ENCODE assay signal across 19 mouse cellular contexts in genomic region chr11:79067172-79067571, GRCm38 (mm10).
DNase-seq lines count a peak whose midpoint lies in the region; ATAC-seq and TF ChIP-seq lines count a peak whose summit lies in the region.
"Had no signal": no experiment of that assay in that cellular context is flagged by ENCODE, and none has a peak within 500 bp of the region (broad histone marks: within the 10 kb centered on the region; RNA-seq: fewer than 3 reads in every experiment).

No protein-coding gene starts in this region.

- H3K4me1 ChIP-seq in heart, embryonic 10.5 days = peaks cover 84% of the 10 kb centered on the region
- peaks cover 31% of the 10 kb centered on the region for H3K4me1 ChIP-seq in lung, embryonic 16.5 days (replicated peaks; ENCODE audit: control insufficient read depth, insufficient read depth, low read length)
- H3K4me1 ChIP-seq in heart, postnatal 0 days (ENCODE audit: control insufficient read depth, insufficient read depth) = peaks cover 64% of the 10 kb centered on the region

- 0 out of 2 replicates have a peak, but pooled peaks have one; percentile 18 for ATAC-seq in lung, embryonic 16.5 days (ENCODE audit: low read depth)
- no peak for ATAC-seq in heart, postnatal 0 days (ENCODE audit: insufficient read depth, low read depth)
- ATAC-seq in megakaryocyte-erythroid progenitor cell, adult 5-6 weeks (replicated peaks; ENCODE audit: low FRiP score, low TSS enrichment, poor library complexity, severe bottlenecking) = peak; percentile 38; the same call in 1 of the 2 replicates
- ATAC-seq: intestine, postnatal 0 days had no signal

- no peak for TF ChIP-seq CTCF in heart, postnatal 0 days (IDR thresholded peaks at IDR 0.05; ENCODE audit: low read depth)

- no peak overlapping the region for H3K9ac ChIP-seq in lung, embryonic 16.5 days (ENCODE audit: low read length)
- H3K9ac ChIP-seq in heart, postnatal 0 days (replicated peaks; ENCODE audit: low read depth, low read length) = no peak overlapping the region
- H3K9ac ChIP-seq: hindbrain, embryonic 15.5 days; lung, embryonic 14.5 days had no signal

- TF ChIP-seq EP300 in heart, postnatal 0 days (IDR thresholded peaks at IDR 0.05; ENCODE audit: low read depth) = no peak

- 76% methylated on average over 4 of the region's 4 CpGs for WGBS in heart, embryonic 10.5 days
- WGBS in lung, embryonic 16.5 days = 76% methylated on average over 4 of the region's 4 CpGs
- 63% methylated on average over 4 of the region's 4 CpGs for WGBS in heart, postnatal 0 days

- H3K27me3 ChIP-seq in heart, embryonic 10.5 days (ENCODE audit: insufficient read depth, poor library complexity, severe bottlenecking) = no peaks in the 10 kb centered on the region
- H3K27me3 ChIP-seq in lung, embryonic 16.5 days (ENCODE audit: control insufficient read depth, insufficient read depth, low read depth, low read length) = no peaks in the 10 kb centered on the region; the same call in 1 of the 2 replicates
- H3K27me3 ChIP-seq in heart, postnatal 0 days (ENCODE audit: control insufficient read depth, insufficient read depth, low read length) = no peaks in the 10 kb centered on the region
- H3K27me3 ChIP-seq: hindbrain, embryonic 15.5 days had no signal

- H3K4me2 ChIP-seq in lung, embryonic 16.5 days (ENCODE audit: low read depth, low read length) = no peak overlapping the region
- no peak overlapping the region for H3K4me2 ChIP-seq in heart, postnatal 0 days (ENCODE audit: low read depth, low read length)
- H3K4me2 ChIP-seq: hindbrain, embryonic 15.5 days; lung, embryonic 14.5 days; midbrain, embryonic 11.5 days had no signal

- H3K36me3 ChIP-seq in heart, embryonic 10.5 days = 0 out of 2 replicates have a peak, but pooled peaks cover 2% of the 10 kb centered on the region
- H3K36me3 ChIP-seq in lung, embryonic 16.5 days (ENCODE audit: control insufficient read depth, insufficient read depth, low read length) = no peaks in the 10 kb centered on the region
- H3K36me3 ChIP-seq in heart, postnatal 0 days (replicated peaks; ENCODE audit: control insufficient read depth, insufficient read depth, low read length) = no peaks in the 10 kb centered on the region
- H3K36me3 ChIP-seq: embryonic facial prominence, embryonic 10.5 days; hindbrain, embryonic 15.5 days had no signal

- no peak for DNase-seq in heart, embryonic 10.5 days (ENCODE audit: low spot score)
- no peak for DNase-seq in heart, postnatal 4 days
- no peak for DNase-seq in lung, postnatal 25 days (ENCODE audit: low spot score)
- no peak for DNase-seq in heart, postnatal 0 days (ENCODE audit: low spot score)
- no peak for DNase-seq in B cell, adult 2 months
- DNase-seq in thymus, postnatal 25 days = no peak
- DNase-seq: cerebellum, adult 11-12 months; cerebellum, postnatal 36 days; kidney, postnatal 25 days; left cerebral cortex, postnatal 4 days; lung, embryonic 14.5 days; right cerebral cortex, adult 18-20 months had no signal

- no peaks in the 10 kb centered on the region for H3K9me3 ChIP-seq in heart, embryonic 10.5 days
- H3K9me3 ChIP-seq in lung, embryonic 16.5 days (ENCODE audit: control insufficient read depth, low read length) = no peaks in the 10 kb centered on the region
- H3K9me3 ChIP-seq in heart, postnatal 0 days (replicated peaks; ENCODE audit: control insufficient read depth, low read length) = no peaks in the 10 kb centered on the region
- H3K9me3 ChIP-seq: embryonic facial prominence, embryonic 10.5 days; hindbrain, embryonic 15.5 days had no signal

- no peak overlapping the region for H3K4me3 ChIP-seq in heart, embryonic 10.5 days
- H3K4me3 ChIP-seq in lung, embryonic 16.5 days (ENCODE audit: low read length) = no peak overlapping the region
- H3K4me3 ChIP-seq in heart, postnatal 0 days (ENCODE audit: low read depth, low read length) = no peak overlapping the region
- H3K4me3 ChIP-seq: embryonic facial prominence, embryonic 10.5 days; hindbrain, embryonic 15.5 days; myocyte had no signal

- peak overlapping the region; percentile 49 for H3K27ac ChIP-seq in heart, embryonic 10.5 days
- H3K27ac ChIP-seq in lung, embryonic 16.5 days (ENCODE audit: low read length) = no peak overlapping the region
- 0 out of 2 replicates have a peak overlapping the region, but pooled peaks have one; percentile 76 for H3K27ac ChIP-seq in heart, postnatal 0 days (ENCODE audit: low read depth)
- H3K27ac ChIP-seq: embryonic facial prominence, embryonic 10.5 days; hindbrain, embryonic 15.5 days had no signal
